8 mouse cellular contexts compared by ENCODE assay signal in the genomic region with DNA sequence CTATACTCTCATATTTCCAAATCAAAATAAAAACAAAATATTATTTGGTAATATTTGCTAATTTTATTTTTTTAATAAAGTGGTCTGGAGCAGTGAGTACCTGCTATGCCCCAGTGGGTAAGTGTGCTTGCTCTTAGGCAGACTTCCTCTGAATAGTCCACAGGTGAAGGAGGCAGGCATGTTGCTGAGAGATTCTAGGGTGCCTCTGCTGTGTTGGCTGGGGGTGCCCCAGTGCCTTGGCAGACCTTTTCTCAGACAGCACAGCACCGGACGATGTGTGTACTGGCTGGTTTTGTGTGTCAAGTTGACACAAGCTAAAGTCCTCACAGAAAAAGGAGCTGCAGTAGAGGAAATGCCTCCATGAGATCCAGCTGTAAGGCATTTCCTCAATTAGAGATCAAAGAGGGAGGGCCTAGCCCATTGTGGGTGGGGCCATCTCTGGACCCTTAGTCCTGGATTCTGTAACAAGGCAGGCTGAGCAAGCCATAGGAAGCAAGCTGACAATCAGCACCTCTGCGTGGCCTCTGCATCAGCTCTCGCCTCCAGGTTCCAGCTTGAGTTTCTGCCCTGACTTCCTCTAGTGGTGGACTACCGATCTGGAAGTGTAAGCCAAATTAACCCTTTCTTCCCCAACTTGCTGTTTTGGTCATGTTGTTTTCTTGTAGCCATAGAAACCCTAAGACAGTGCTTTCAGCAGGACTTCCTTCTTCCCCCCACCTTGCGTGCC. TPM values are rescaled to one million over a fixed set of nuclear protein-coding genes. Genes with fewer than 3 reads are reported as not detected.
A peak's percentile ranks its signal among the peaks of the same experiment; 100 is the strongest.
DNase-seq lines count a peak whose midpoint lies in the region; ATAC-seq and TF ChIP-seq lines count a peak whose summit lies in the region.

No protein-coding gene starts in this region.

- no peak for ATAC-seq in forebrain, embryonic 15.5 days (replicated peaks)
- ATAC-seq in forebrain, embryonic 14.5 days, result no peak
- ATAC-seq in intestine, postnatal 0 days, result peak; percentile 94
- peak; percentile 95 for ATAC-seq in lung, embryonic 14.5 days (ENCODE audit: insufficient read depth)

- DNase-seq in forebrain, embryonic 10.5 days (ENCODE audit: extremely low spot score, low spot score), result peak; percentile 55
- DNase-seq in forebrain, embryonic 14.5 days (ENCODE audit: low spot score), result peak; percentile 13
- DNase-seq in lung, embryonic 14.5 days, result peak; percentile 82
- DNase-seq in splenic B cell, adult 2 months (ENCODE audit: low read depth, low spot score), result peak; percentile 7
- DNase-seq in spleen, adult 18-20 months, result no peak
- DNase-seq in spleen, postnatal 4 days (ENCODE audit: low spot score in 2 of 2), result no peak

- no peaks in the 10 kb centered on the region for H3K9me3 ChIP-seq in forebrain, embryonic 10.5 days
- no peaks in the 10 kb centered on the region for H3K9me3 ChIP-seq in forebrain, embryonic 15.5 days
- H3K9me3 ChIP-seq in forebrain, embryonic 14.5 days (replicated peaks; ENCODE audit: control insufficient read depth, low read length), result no peaks in the 10 kb centered on the region
- no peaks in the 10 kb centered on the region for H3K9me3 ChIP-seq in intestine, postnatal 0 days (ENCODE audit: control insufficient read depth)
- H3K9me3 ChIP-seq in lung, embryonic 14.5 days (ENCODE audit: low read depth, low read length), result no peaks in the 10 kb centered on the region

- H3K27me3 ChIP-seq in forebrain, embryonic 10.5 days (ENCODE audit: poor library complexity, severe bottlenecking), result no peaks in the 10 kb centered on the region
- no peaks in the 10 kb centered on the region for H3K27me3 ChIP-seq in forebrain, embryonic 15.5 days
- H3K27me3 ChIP-seq in forebrain, embryonic 14.5 days (replicated peaks; ENCODE audit: control insufficient read depth, insufficient read depth, low read length), result no peaks in the 10 kb centered on the region
- no peaks in the 10 kb centered on the region for H3K27me3 ChIP-seq in intestine, postnatal 0 days (replicated peaks; ENCODE audit: control insufficient read depth, insufficient read depth, low read length)
- no peaks in the 10 kb centered on the region for H3K27me3 ChIP-seq in lung, embryonic 14.5 days (ENCODE audit: insufficient read depth, low read length)
- no peaks in the 10 kb centered on the region for H3K27me3 ChIP-seq in splenic B cell, adult 2 months (ENCODE audit: control insufficient read depth, insufficient read depth, low read length, poor library complexity, severe bottlenecking)

- H3K9ac ChIP-seq in forebrain, embryonic 15.5 days (replicated peaks), result no peak overlapping the region
- H3K9ac ChIP-seq in forebrain, embryonic 14.5 days (ENCODE audit: low read length), result no peak overlapping the region
- H3K9ac ChIP-seq in intestine, postnatal 0 days (ENCODE audit: low read depth, low read length), result no peak overlapping the region; the same call in 1 of the 2 replicates
- H3K9ac ChIP-seq in lung, embryonic 14.5 days, result no peak overlapping the region

- peak; percentile 53 for TF ChIP-seq CTCF in intestine, postnatal 0 days (IDR thresholded peaks at IDR 0.05; ENCODE audit: low read depth)
- peak; percentile 33; the same call in 1 of the 2 replicates for TF ChIP-seq CTCF in lung, embryonic 14.5 days (IDR thresholded peaks at IDR 0.05; ENCODE audit: low read depth)

- no peak overlapping the region for H3K4me3 ChIP-seq in forebrain, embryonic 10.5 days
- H3K4me3 ChIP-seq in forebrain, embryonic 15.5 days, result no peak overlapping the region
- H3K4me3 ChIP-seq in forebrain, embryonic 14.5 days (ENCODE audit: low read depth, low read length), result no peak overlapping the region
- H3K4me3 ChIP-seq in intestine, postnatal 0 days (ENCODE audit: low read depth, low read length), result no peak overlapping the region
- H3K4me3 ChIP-seq in lung, embryonic 14.5 days (ENCODE audit: low read depth, low read length), result no peak overlapping the region

- peaks cover 19% of the 10 kb centered on the region for H3K4me1 ChIP-seq in forebrain, embryonic 10.5 days
- no peaks in the 10 kb centered on the region for H3K4me1 ChIP-seq in forebrain, embryonic 15.5 days
- no peaks in the 10 kb centered on the region for H3K4me1 ChIP-seq in forebrain, embryonic 14.5 days (ENCODE audit: control insufficient read depth, insufficient read depth, low read length)
- H3K4me1 ChIP-seq in intestine, postnatal 0 days (replicated peaks; ENCODE audit: control insufficient read depth, insufficient read depth, low read length), result peaks cover 4% of the 10 kb centered on the region; the same call in 1 of the 2 replicates
- H3K4me1 ChIP-seq in lung, embryonic 14.5 days (ENCODE audit: insufficient read depth), result no peaks in the 10 kb centered on the region

- no peaks in the 10 kb centered on the region for H3K36me3 ChIP-seq in forebrain, embryonic 10.5 days (replicated peaks)
- H3K36me3 ChIP-seq in forebrain, embryonic 15.5 days, result no peaks in the 10 kb centered on the region
- no peaks in the 10 kb centered on the region for H3K36me3 ChIP-seq in forebrain, embryonic 14.5 days (ENCODE audit: control insufficient read depth, insufficient read depth, low read length)
- H3K36me3 ChIP-seq in intestine, postnatal 0 days (ENCODE audit: control insufficient read depth, insufficient read depth), result no peaks in the 10 kb centered on the region
- no peaks in the 10 kb centered on the region for H3K36me3 ChIP-seq in lung, embryonic 14.5 days (ENCODE audit: insufficient read depth)
- no peaks in the 10 kb centered on the region for H3K36me3 ChIP-seq in splenic B cell, adult 2 months (ENCODE audit: control insufficient read depth, insufficient read depth, low read length, poor library complexity, severe bottlenecking)

- no peak overlapping the region for H3K4me2 ChIP-seq in forebrain, embryonic 15.5 days (replicated peaks)
- H3K4me2 ChIP-seq in forebrain, embryonic 14.5 days (ENCODE audit: low read length), result no peak overlapping the region
- H3K4me2 ChIP-seq in intestine, postnatal 0 days (replicated peaks; ENCODE audit: low read depth), result peak overlapping the region; percentile 48
- peak overlapping the region; percentile 29 for H3K4me2 ChIP-seq in lung, embryonic 14.5 days

- H3K27ac ChIP-seq in forebrain, embryonic 10.5 days, result no peak overlapping the region
- H3K27ac ChIP-seq in forebrain, embryonic 15.5 days (replicated peaks), result no peak overlapping the region
- H3K27ac ChIP-seq in forebrain, embryonic 14.5 days (ENCODE audit: low read depth, low read length), result no peak overlapping the region
- H3K27ac ChIP-seq in intestine, postnatal 0 days (ENCODE audit: low read depth, low read length), result no peak overlapping the region
- H3K27ac ChIP-seq in lung, embryonic 14.5 days (ENCODE audit: low read depth), result no peak overlapping the region

- 25% methylated on average over 6 of the region's 6 CpGs for WGBS in forebrain, embryonic 10.5 days
- 28% methylated on average over 6 of the region's 6 CpGs for whole genome bisulfite sequencing in forebrain, embryonic 15.5 days
- WGBS in forebrain, embryonic 14.5 days, result 19% methylated on average over 6 of the region's 6 CpGs
- 10% methylated on average over 6 of the region's 6 CpGs for WGBS in intestine, postnatal 0 days
- 9% methylated on average over 6 of the region's 6 CpGs for WGBS in lung, embryonic 14.5 days

RNA-seq across cellular contexts. Expression of a gene that starts 47.7 kb away (rescaled TPM):
- 33.0 and 37.4 TPM in 2 replicates for polyA plus RNA-seq in forebrain, embryonic 10.5 days (2016; fragmentation: Nextera tagmentation; extraction: Ambion mirVana)
- polyA plus RNA-seq in forebrain, embryonic 15.5 days (2015; fragmentation: Nextera tagmentation; extraction: Ambion mirVana), result 23.4 and 26.6 TPM in 2 replicates
- polyA plus RNA-seq in forebrain, embryonic 14.5 days (2014; fragmentation: Nextera tagmentation; extraction: Ambion mirVana), result 17.2 and 21.5 TPM in 2 replicates
- 14.1 and 16.1 TPM in 2 replicates for polyA plus RNA-seq in intestine, postnatal 0 days (2015; fragmentation: Nextera tagmentation; extraction: Ambion mirVana)
- polyA plus RNA-seq in lung, embryonic 14.5 days (2014; fragmentation: Nextera tagmentation; extraction: Ambion mirVana), result 40.7 and 42.2 TPM in 2 replicates

Comparison
In these comparisons a context has a peak if more than half of its experiments do, and no peak if none do; other contexts are left out.
1. DNase-seq: peak in forebrain, embryonic 10.5 days (single experiment), forebrain, embryonic 14.5 days (single experiment), lung, embryonic 14.5 days (single experiment) and splenic B cell, adult 2 months (single experiment); none in spleen, adult 18-20 months (0 of 2) and spleen, postnatal 4 days (0 of 2).
2. ATAC-seq: peak in intestine, postnatal 0 days (single experiment) and lung, embryonic 14.5 days (single experiment); none in forebrain, embryonic 15.5 days (single experiment) and forebrain, embryonic 14.5 days (single experiment).
3. H3K4me2 ChIP-seq: peak in intestine, postnatal 0 days (single experiment) and lung, embryonic 14.5 days (single experiment); none in forebrain, embryonic 15.5 days (single experiment) and forebrain, embryonic 14.5 days (single experiment).